Mouse (Mus musculus) ES-Bruce4 (cell line): ENCODE data around the gene Stk38l.

Experiments used
- CTCF ChIP-seq: IDR thresholded peaks from one replicate; pipeline ENCODE4 v1.8.1; 2011; ENCODE audit warnings: low read depth, low read length
- EP300 ChIP-seq: IDR thresholded peaks from 2 replicates; pipeline ENCODE4 v1.6.1; 2011; ENCODE audit warnings: low read depth, low read length; ENCODE audit not compliant: insufficient read depth
- POLR2A ChIP-seq: IDR thresholded peaks from one replicate; pipeline ENCODE4 v1.8.1; 2011; ENCODE audit warnings: low read length; ENCODE audit not compliant: insufficient read depth

DNA sequence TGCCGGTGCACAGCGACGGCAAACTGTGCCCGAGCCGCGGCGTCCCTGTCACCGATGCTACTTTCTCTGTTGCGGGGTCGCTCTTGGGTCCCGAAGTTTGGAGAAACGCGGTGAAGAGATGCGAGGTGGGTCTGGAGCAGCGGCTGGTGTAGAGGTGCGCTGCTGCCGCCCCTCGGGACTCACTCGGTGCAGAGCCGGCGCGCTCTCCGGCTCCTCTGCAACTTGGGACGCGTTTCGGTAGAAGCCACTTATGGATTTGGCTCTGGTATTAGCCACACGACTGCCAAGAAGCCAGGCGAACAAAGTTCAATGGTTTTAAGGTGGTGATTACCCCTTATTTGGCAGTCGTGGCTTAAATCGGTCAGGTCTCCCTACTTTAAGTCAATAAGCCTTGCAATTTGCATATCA is 593 bp downstream of the Stk38l start:
- no peak for TF ChIP-seq CTCF
- TF ChIP-seq POLR2A = no peak
- TF ChIP-seq EP300 = no peak
